Mouse (Mus musculus): ENCODE measurements around the gene Prepl.

- TF ChIP-seq CTCF (conservative IDR thresholded peaks at IDR 0.05; ENCODE audit: insufficient read depth, insufficient read length, low read depth, low read length) (no peak), POLR2A (IDR thresholded peaks at IDR 0.05; ENCODE audit: low read depth, low read length) (no peak)
Observed at GRCm38 (mm10) chr17:85079276-85079675, 10.8 kb downstream of the Prepl start.

All from kidney, adult 2 months (tissue).